Comparison of ENCODE assay signal across 11 mouse cellular contexts in the genomic region with DNA sequence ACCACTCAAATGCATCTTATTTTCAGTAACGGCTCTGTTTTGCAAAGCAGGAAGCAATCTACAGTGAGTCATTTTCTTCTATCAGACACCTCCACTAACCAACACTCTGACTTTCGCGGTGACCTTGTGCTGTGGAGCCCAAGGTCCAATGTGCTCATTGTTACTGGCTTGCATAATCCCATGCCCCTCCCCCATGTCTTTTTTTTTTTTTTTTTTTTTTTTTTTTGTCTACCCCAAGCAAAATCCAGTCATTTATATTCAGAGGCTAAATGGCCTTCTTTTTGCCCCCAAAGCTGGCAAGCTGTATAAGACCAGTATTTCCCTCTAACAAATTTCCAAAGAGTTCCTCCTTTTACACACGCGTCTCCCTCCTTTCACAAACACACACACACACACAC.
DNase-seq lines count a peak whose midpoint lies in the region; ATAC-seq and TF ChIP-seq lines count a peak whose summit lies in the region.
"Had no signal": no experiment of that assay in that cellular context is flagged by ENCODE, and none has a peak within 500 bp of the region (broad histone marks: within the 10 kb centered on the region; RNA-seq: fewer than 3 reads in every experiment).

No protein-coding gene starts in this region.

- ATAC-seq in heart, embryonic 14.5 days (ENCODE audit: insufficient number of reproducible peaks, insufficient read depth, low FRiP score, low read depth) = no peak
- ATAC-seq in hindbrain, embryonic 14.5 days (ENCODE audit: low FRiP score) = peak; percentile 49
- peak; percentile 67 for ATAC-seq in midbrain, embryonic 16.5 days
- ATAC-seq: CD4-positive, CD25-positive, alpha-beta regulatory T cell, adult 4 months had no signal

- TF ChIP-seq CTCF in heart, adult 2 months (IDR thresholded peaks at IDR 0.05) = no peak

- no peak overlapping the region for H3K27ac ChIP-seq in heart, embryonic 14.5 days (replicated peaks in 1 of 2; ENCODE audit: control insufficient read depth in 1 of 2, insufficient read depth in 1 of 2, low read depth in 2 of 2, low read length in 2 of 2)
- no peak overlapping the region for H3K27ac ChIP-seq in heart, adult 2 months
- peak overlapping the region; percentile 52 for H3K27ac ChIP-seq in hindbrain, embryonic 14.5 days
- peak overlapping the region; percentile 59 for H3K27ac ChIP-seq in midbrain, embryonic 16.5 days (ENCODE audit: low read length)
- H3K27ac ChIP-seq: limb, embryonic 15.5 days had no signal

- no peak overlapping the region for H3K4me3 ChIP-seq in heart, embryonic 14.5 days (ENCODE audit: control insufficient read depth in 1 of 2, insufficient read depth in 1 of 2, low read depth in 1 of 2, low read length in 2 of 2)
- H3K4me3 ChIP-seq in heart, adult 2 months = no peak overlapping the region
- H3K4me3 ChIP-seq in hindbrain, embryonic 14.5 days (replicated peaks; ENCODE audit: low read length) = no peak overlapping the region
- H3K4me3 ChIP-seq in midbrain, embryonic 16.5 days (ENCODE audit: low read depth, low read length) = peak overlapping the region; percentile 16
- H3K4me3 ChIP-seq: limb, embryonic 15.5 days had no signal

- H3K4me1 ChIP-seq in heart, embryonic 14.5 days (ENCODE audit: control insufficient read depth in 2 of 2, insufficient read depth in 2 of 2, low read length in 2 of 2) = peaks cover 0 to 6% of the 10 kb centered on the region in 2 experiments; a peak in 3 of 4 replicates
- H3K4me1 ChIP-seq in heart, adult 2 months (ENCODE audit: control insufficient read depth, insufficient read depth, low read length) = no peaks in the 10 kb centered on the region
- peaks cover 18% of the 10 kb centered on the region for H3K4me1 ChIP-seq in hindbrain, embryonic 14.5 days (replicated peaks; ENCODE audit: control insufficient read depth, insufficient read depth, low read length)
- H3K4me1 ChIP-seq in midbrain, embryonic 16.5 days (ENCODE audit: control insufficient read depth, insufficient read depth, low read length) = peaks cover 16% of the 10 kb centered on the region

- no peak for DNase-seq in heart, adult 2 months
- DNase-seq in brain, adult 2 months (ENCODE audit: low read depth, low spot score) = peak; percentile 34
- peak; percentile 47 for DNase-seq in hindbrain, embryonic 14.5 days (ENCODE audit: low spot score)
- DNase-seq in left cerebral cortex, adult 8-10 months (ENCODE audit: low spot score in 2 of 2) = no peak
- no peak for DNase-seq in left cerebral cortex, adult 18-20 months (ENCODE audit: low spot score in 2 of 2)
- no peak for DNase-seq in layer of hippocampus, adult 9-11 months
- DNase-seq: cerebellum, adult 11-12 months had no signal

- H3K9ac ChIP-seq in heart, embryonic 14.5 days (ENCODE audit: low read length) = no peak overlapping the region
- H3K9ac ChIP-seq in heart, adult 2 months (ENCODE audit: low read depth, low read length) = no peak overlapping the region
- peak overlapping the region; percentile 47; the same call in 1 of the 2 replicates for H3K9ac ChIP-seq in hindbrain, embryonic 14.5 days
- no peak overlapping the region for H3K9ac ChIP-seq in midbrain, embryonic 16.5 days (ENCODE audit: low read depth, low read length)
- H3K9ac ChIP-seq: limb, embryonic 15.5 days had no signal

- H3K79me2 ChIP-seq in heart, adult 2 months (replicated peaks; ENCODE audit: control insufficient read depth, insufficient read depth, low read length) = no peaks in the 10 kb centered on the region

- peak overlapping the region; percentile 46 for H3K4me2 ChIP-seq in heart, embryonic 14.5 days (ENCODE audit: low read length)
- H3K4me2 ChIP-seq in hindbrain, embryonic 14.5 days (replicated peaks) = peak overlapping the region; percentile 47
- peak overlapping the region; percentile 43 for H3K4me2 ChIP-seq in midbrain, embryonic 16.5 days (ENCODE audit: low read length)
- H3K4me2 ChIP-seq: limb, embryonic 15.5 days had no signal

- 29% methylated on average over 5 of the region's 5 CpGs for WGBS in heart, embryonic 14.5 days
- WGBS in heart, adult 2 months = 21% methylated on average over 5 of the region's 5 CpGs
- WGBS in hindbrain, embryonic 14.5 days = 8% methylated on average over 5 of the region's 5 CpGs
- 8% methylated on average over 5 of the region's 5 CpGs for WGBS in midbrain, embryonic 16.5 days

- TF ChIP-seq EP300 in heart, adult 2 months (IDR thresholded peaks at IDR 0.05; ENCODE audit: insufficient read depth, low read depth, low read length) = no peak

- TF ChIP-seq POLR2A in heart, adult 2 months (IDR thresholded peaks at IDR 0.05; ENCODE audit: insufficient read depth, low read depth, low read length) = no peak

- H3K36me3 ChIP-seq in heart, embryonic 14.5 days (ENCODE audit: control insufficient read depth, insufficient read depth, low read length) = no peaks in the 10 kb centered on the region
- no peaks in the 10 kb centered on the region for H3K36me3 ChIP-seq in heart, adult 2 months (ENCODE audit: control insufficient read depth, insufficient read depth, low read length)
- H3K36me3 ChIP-seq in hindbrain, embryonic 14.5 days (replicated peaks; ENCODE audit: control insufficient read depth, insufficient read depth) = no peaks in the 10 kb centered on the region
- no peaks in the 10 kb centered on the region for H3K36me3 ChIP-seq in midbrain, embryonic 16.5 days (ENCODE audit: control insufficient read depth, insufficient read depth, low read length)
- H3K36me3 ChIP-seq: limb, embryonic 15.5 days had no signal

- intact Hi-C loops in heart, adult 2 months (cut with DNase I) = no loop called here

- H3K9me3 ChIP-seq in heart, embryonic 14.5 days (ENCODE audit: control insufficient read depth, low read length) = no peaks in the 10 kb centered on the region
- H3K9me3 ChIP-seq in hindbrain, embryonic 14.5 days (ENCODE audit: control insufficient read depth, low read length) = no peaks in the 10 kb centered on the region
- H3K9me3 ChIP-seq in midbrain, embryonic 16.5 days (replicated peaks; ENCODE audit: control insufficient read depth, low read length, poor library complexity, severe bottlenecking) = no peaks in the 10 kb centered on the region
- H3K9me3 ChIP-seq: limb, embryonic 15.5 days had no signal

- no peaks in the 10 kb centered on the region for H3K27me3 ChIP-seq in heart, embryonic 14.5 days (ENCODE audit: control insufficient read depth, insufficient read depth, low read length)
- no peaks in the 10 kb centered on the region for H3K27me3 ChIP-seq in heart, adult 2 months (ENCODE audit: control insufficient read depth, insufficient read depth, low read length)
- H3K27me3 ChIP-seq in hindbrain, embryonic 14.5 days (ENCODE audit: control insufficient read depth, insufficient read depth, low read length) = no peaks in the 10 kb centered on the region
- no peaks in the 10 kb centered on the region for H3K27me3 ChIP-seq in midbrain, embryonic 16.5 days (ENCODE audit: control insufficient read depth, insufficient read depth, low read depth, low read length)
- H3K27me3 ChIP-seq: limb, embryonic 15.5 days had no signal

Comparison
In these comparisons a context has a peak if more than half of its experiments do, and no peak if none do; other contexts are left out.
1. H3K27ac ChIP-seq: peak in hindbrain, embryonic 14.5 days (single experiment) and midbrain, embryonic 16.5 days (single experiment); none in heart, embryonic 14.5 days (0 of 2) and heart, adult 2 months (single experiment).
2. DNase-seq: peak in brain, adult 2 months (single experiment) and hindbrain, embryonic 14.5 days (single experiment); none in heart, adult 2 months (0 of 2), left cerebral cortex, adult 8-10 months (0 of 2), left cerebral cortex, adult 18-20 months (0 of 2) and layer of hippocampus, adult 9-11 months (single experiment).
3. Peak in every context shown above with its lines, with median percentiles within 50 percentile points of each other: H3K4me2 ChIP-seq.